Mouse (Mus musculus) limb, embryonic 11.5 days (tissue): ENCODE measurements around the gene Prr11. TPM values are rescaled to one million over a fixed set of nuclear protein-coding genes. Genes with fewer than 3 reads are reported as not detected.

Source experiments
- ATAC-seq: fragments of 200-750 bp; cut with Nextera tagmentation; 2 replicates; pipeline ENCODE4 v1.8.0; 2017; ENCODE audit warnings: low read depth; ENCODE audit not compliant: insufficient number of reproducible peaks, low FRiP score, low TSS enrichment
- DNase-seq: peaks from one replicate; pipeline ENCODE4 v3.0.0-alpha.2; 2015; ENCODE audit warnings: low spot score
- H3K27ac ChIP-seq: fragments of 300-500 bp; sonication (generic); replicated peaks from 2 replicates; pipeline ENCODE4 v1.5.1; 2014; ENCODE audit warnings: low read depth, mild to moderate bottlenecking, low read length
- H3K27me3 ChIP-seq: fragments of 300-500 bp; sonication (generic); 2 replicates; pipeline ENCODE4 v1.6.1; 2014; ENCODE audit warnings: mild to moderate bottlenecking, low read length, mixed read lengths; ENCODE audit not compliant: control insufficient read depth, insufficient read depth
- H3K36me3 ChIP-seq: fragments of 300-500 bp; sonication (generic); 2 replicates; pipeline ENCODE4 v1.6.1; 2014; ENCODE audit warnings: mild to moderate bottlenecking, low read length, moderate library complexity, mixed read lengths; ENCODE audit not compliant: control insufficient read depth, insufficient read depth
- H3K4me1 ChIP-seq: fragments of 300-500 bp; sonication (generic); 2 replicates; pipeline ENCODE4 v1.6.1; 2014; ENCODE audit warnings: low read length, mixed read lengths; ENCODE audit not compliant: control insufficient read depth, insufficient read depth
- H3K4me2 ChIP-seq: fragments of 300-500 bp; sonication (generic); 2 replicates; pipeline ENCODE4 v1.6.1; 2014; ENCODE audit warnings: low read depth, mild to moderate bottlenecking, moderate library complexity; ENCODE audit not compliant: severe bottlenecking
- H3K4me3 ChIP-seq: fragments of 300-500 bp; sonication (generic); 2 replicates; pipeline ENCODE4 v1.5.1; 2014; ENCODE audit warnings: low read depth, low read length
- H3K9ac ChIP-seq: fragments of 300-500 bp; sonication (generic); 2 replicates; pipeline ENCODE4 v1.6.1; 2014; ENCODE audit warnings: mild to moderate bottlenecking, low read length
- H3K9me3 ChIP-seq: fragments of 300-500 bp; sonication (generic); 2 replicates; pipeline ENCODE4 v1.6.1; 2016; ENCODE audit warnings: low read length; ENCODE audit not compliant: control insufficient read depth
- WGBS: fragments of 180-500 bp; shearing (Covaris S2); extraction: QIAGEN DNeasy Blood & Tissue Kit; methylation state at CpG from one replicate; pipeline ENCODE4 v1.1.7; 2014; 5-methylcytosine and 5-hydroxymethylcytosine counted together
- polyA plus RNA-seq: library from polyadenylated mRNA; unstranded; fragments of >200 nt; fragmentation: Nextera tagmentation; extraction: Ambion mirVana; gene quantifications from 2 replicates; pipeline ENCODE4 v1.2.1, GENCODE M21; 2014

The Prr11 gene
- polyA plus RNA-seq, 1 experiment from 2014 or later = 18.9 TPM

- Histone ChIP-seq H3K27ac (peak overlapping the region; percentile 96), H3K4me2 (peak overlapping the region; percentile 43), H3K36me3 (peaks cover 13% of the 10 kb centered on the region), H3K27me3 (no peaks in the 10 kb centered on the region), H3K9me3 (no peaks in the 10 kb centered on the region), H3K4me3 (peak overlapping the region; percentile 98), H3K9ac (peak overlapping the region; percentile 100), H3K4me1 (0 out of 2 replicates have a peak, but pooled peaks cover 5% of the 10 kb centered on the region)
- 10% methylated on average over 9 of the region's 9 CpGs for WGBS
- ATAC-seq (no peak), DNase-seq (no peak)
Measured at GRCm38 (mm10) chr11:87110172-87110909, 1.8 kb upstream of the Prr11 start.

GRCm38 (mm10) chr11:87109519-87110171 lies 1.1 kb upstream of the Prr11 start:
- Histone ChIP-seq H3K27me3 (no peaks in the 10 kb centered on the region), H3K4me3 (peak overlapping the region; percentile 98), H3K9me3 (no peaks in the 10 kb centered on the region), H3K27ac (peak overlapping the region; percentile 96), H3K4me2 (peak overlapping the region; percentile 43), H3K36me3 (peaks cover 7% of the 10 kb centered on the region; the same call in 1 of the 2 replicates), H3K4me1 (0 out of 2 replicates have a peak, but pooled peaks cover 5% of the 10 kb centered on the region), H3K9ac (peak overlapping the region; percentile 100)
- ATAC-seq = no peak
- DNase-seq = peak; percentile 75
- under 1% methylated on average over 42 of the region's 42 CpGs for WGBS

- DNase-seq (peak; percentile 99), ATAC-seq (peak; percentile 100)
- H3K27me3 ChIP-seq = no peaks in the 10 kb centered on the region
- peak within 1 kb of the TSS; percentile 96 for H3K27ac ChIP-seq
- H3K4me3 ChIP-seq = peak within 1 kb of the TSS; percentile 98
- H3K9ac ChIP-seq = peak within 1 kb of the TSS; percentile 100
- peaks cover 11% of the 10 kb centered on the region; the same call in 1 of the 2 replicates for H3K36me3 ChIP-seq
- 0 out of 2 replicates have a peak, but pooled peaks cover 5% of the 10 kb centered on the region for H3K4me1 ChIP-seq
- peak within 1 kb of the TSS; percentile 60 for H3K4me2 ChIP-seq
- under 1% methylated on average over 40 of the region's 40 CpGs for WGBS
- H3K9me3 ChIP-seq = no peaks in the 10 kb centered on the region
Measured at GRCm38 (mm10) chr11:87108755-87109518, 429 bp upstream of the Prr11 start, which contains the start of gene Ska2. Ska2 (plus strand) TSS chr11:87109234.

- peak overlapping the region; percentile 72 for H3K4me3 ChIP-seq
- H3K4me2 ChIP-seq = peak overlapping the region; percentile 71; the same call in 1 of the 2 replicates
- H3K9me3 ChIP-seq = no peaks in the 10 kb centered on the region
- no peaks in the 10 kb centered on the region for H3K27me3 ChIP-seq
- H3K4me1 ChIP-seq = peaks cover 14% of the 10 kb centered on the region
- ATAC-seq (no peak), DNase-seq (no peak)
- peaks cover 12% of the 10 kb centered on the region for H3K36me3 ChIP-seq
- WGBS = 67% methylated on average over 2 of the region's 2 CpGs
- no peak overlapping the region for H3K9ac ChIP-seq
- no peak overlapping the region for H3K27ac ChIP-seq
Measured at GRCm38 (mm10) chr11:87087142-87087541, 21.4 kb downstream of the Prr11 start.

GRCm38 (mm10) chr11:87086290-87086984 lies 22.1 kb downstream of the Prr11 start, which contains the start of gene Smg8:
Smg8 (minus strand) TSS chr11:87086774.
- Histone ChIP-seq H3K4me2 (peak within 1 kb of the TSS; percentile 71), H3K9ac (peak within 1 kb of the TSS; percentile 96), H3K27ac (peak within 1 kb of the TSS; percentile 11; the same call in 1 of the 2 replicates), H3K27me3 (no peaks in the 10 kb centered on the region), H3K4me1 (peaks cover 14% of the 10 kb centered on the region), H3K4me3 (peak within 1 kb of the TSS; percentile 72), H3K9me3 (no peaks in the 10 kb centered on the region), H3K36me3 (peaks cover 7% of the 10 kb centered on the region)
- WGBS = under 1% methylated on average over 43 of the region's 43 CpGs
- ATAC-seq (peak; percentile 73), DNase-seq (peak; percentile 84)

GRCm38 (mm10) chr11:87085461-87085860 lies 23.0 kb downstream of the Prr11 start:
- H3K36me3 ChIP-seq = peaks cover 10% of the 10 kb centered on the region

GRCm38 (mm10) chr11:87083712-87084111 lies 24.8 kb downstream of the Prr11 start:
- Histone ChIP-seq H3K27me3 (no peaks in the 10 kb centered on the region), H3K9ac (no peak overlapping the region), H3K9me3 (no peaks in the 10 kb centered on the region), H3K4me3 (no peak overlapping the region), H3K4me1 (peaks cover 14% of the 10 kb centered on the region), H3K36me3 (peaks cover 13% of the 10 kb centered on the region), H3K4me2 (no peak overlapping the region), H3K27ac (no peak overlapping the region)
- no peak for ATAC-seq
- 84% methylated on average over 1 of the region's 1 CpGs for WGBS
- DNase-seq = no peak

More at GRCm38 (mm10) chr11:87085461-87085860, 23.0 kb downstream of the Prr11 start:
- DNase-seq = no peak
- H3K27ac ChIP-seq = no peak overlapping the region
- H3K27me3 ChIP-seq = no peaks in the 10 kb centered on the region
- H3K4me1 ChIP-seq = peaks cover 14% of the 10 kb centered on the region
- 0 out of 2 replicates have a peak overlapping the region, but pooled peaks have one; percentile 96 for H3K9ac ChIP-seq
- H3K4me3 ChIP-seq = peak overlapping the region; percentile 72
- H3K4me2 ChIP-seq = peak overlapping the region; percentile 71
- 92% methylated on average over 13 of the region's 13 CpGs for WGBS
- ATAC-seq = no peak
- H3K9me3 ChIP-seq = no peaks in the 10 kb centered on the region
